Mouse (Mus musculus): Measurements from ENCODE around the gene Rbm4b. TPM values are rescaled to one million over a fixed set of nuclear protein-coding genes. Genes with fewer than 3 reads are reported as not detected.

Gene Rbm4b
- polyA plus RNA-seq, 1 experiment = 4.8 TPM

DNA sequence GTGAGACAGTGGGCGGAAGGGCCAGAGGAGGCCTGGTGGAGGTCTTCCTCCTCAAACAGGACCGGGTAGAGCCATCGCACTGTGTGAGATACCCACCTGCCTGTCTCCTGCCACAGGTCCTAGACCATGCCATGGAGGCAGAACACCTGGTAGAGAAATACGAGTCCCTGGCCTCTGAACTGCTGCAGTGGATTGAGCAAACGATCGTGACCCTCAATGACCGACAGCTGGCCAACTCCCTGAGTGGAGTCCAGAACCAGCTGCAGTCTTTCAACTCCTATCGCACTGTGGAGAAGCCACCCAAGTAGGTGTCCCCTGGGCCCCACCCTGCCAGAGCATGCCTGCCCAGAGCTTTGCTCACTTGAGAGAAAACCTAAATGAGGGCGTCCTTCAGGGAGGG is 27.1 kb upstream of the Rbm4b start:
- H3K4me2 ChIP-seq (ENCODE audit: low read depth) = no peak overlapping the region
- H3K4me3 ChIP-seq = no peak overlapping the region
- H3K36me3 ChIP-seq (ENCODE audit: control insufficient read depth, insufficient read depth) = no peaks in the 10 kb centered on the region
- no peak for TF ChIP-seq E2F4 (IDR thresholded peaks at IDR 0.05; ENCODE audit: insufficient read depth)
- TF ChIP-seq MYOD1 (IDR thresholded peaks at IDR 0.05; ENCODE audit: control insufficient read depth in 1 of 3, insufficient read length in 2 of 3, low read depth in 2 of 3) = no peak
- no peak for TF ChIP-seq USF1 (IDR thresholded peaks at IDR 0.05; ENCODE audit: low read depth)
- TF ChIP-seq MAX (IDR thresholded peaks at IDR 0.05; ENCODE audit: low read depth) = no peak
- TF ChIP-seq TCF12 (IDR thresholded peaks at IDR 0.05; ENCODE audit: insufficient read depth, poor library complexity, severe bottlenecking) = no peak
- TF ChIP-seq MYOG (IDR thresholded peaks at IDR 0.05; ENCODE audit: control insufficient read depth in 1 of 3, insufficient read depth in 1 of 3, insufficient read length in 2 of 3, low read depth in 2 of 3) = no peak
- H3K79me2 ChIP-seq (ENCODE audit: control insufficient read depth, insufficient read depth) = no peaks in the 10 kb centered on the region
- no peak overlapping the region for H3ac ChIP-seq (ENCODE audit: control insufficient read depth, insufficient read length)
- no peaks in the 10 kb centered on the region for H3K27me3 ChIP-seq (ENCODE audit: control insufficient read depth, insufficient read depth, insufficient read length)

DNA sequence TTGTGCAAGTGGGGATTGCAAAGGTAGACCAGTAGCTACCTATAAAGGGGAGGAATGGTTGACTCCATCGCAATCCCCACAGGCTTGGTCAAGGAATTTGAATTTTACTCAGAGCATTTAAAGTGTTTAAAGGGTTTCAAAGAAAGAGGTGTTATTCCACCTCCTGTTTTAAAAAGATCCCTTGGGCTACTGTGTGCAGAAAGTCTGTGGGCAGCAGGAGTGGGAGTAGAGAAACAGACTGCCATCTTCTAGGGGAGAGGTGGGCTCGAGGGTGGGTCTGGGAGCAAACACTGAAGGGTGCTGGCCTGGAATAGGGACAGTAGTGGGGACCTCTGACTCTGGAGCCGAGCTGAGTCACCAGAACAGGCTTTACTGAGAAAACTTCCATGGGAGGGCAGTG is 23.2 kb upstream of the Rbm4b start:
- Histone ChIP-seq H3K27me3 (ENCODE audit: control insufficient read depth, insufficient read depth, insufficient read length) (no peaks in the 10 kb centered on the region), H3K36me3 (ENCODE audit: control insufficient read depth, insufficient read depth) (no peaks in the 10 kb centered on the region), H3K4me3 (no peak overlapping the region), H3K4me2 (ENCODE audit: low read depth) (no peak overlapping the region), H3K79me2 (ENCODE audit: control insufficient read depth, insufficient read depth) (no peaks in the 10 kb centered on the region), H3ac (ENCODE audit: control insufficient read depth, insufficient read length) (no peak overlapping the region)
- no peak for TF ChIP-seq REST (IDR thresholded peaks at IDR 0.05; ENCODE audit: insufficient read depth, insufficient read length)
- TF ChIP-seq POLR2AphosphoS2 (IDR thresholded peaks at IDR 0.05; ENCODE audit: insufficient read length, low read depth) = no peak
- no peak for TF ChIP-seq MYOG (IDR thresholded peaks at IDR 0.05; ENCODE audit: control insufficient read depth in 1 of 3, insufficient read depth in 1 of 3, insufficient read length in 2 of 3, low read depth in 2 of 3)
- TF ChIP-seq CEBPB (IDR thresholded peaks at IDR 0.05; ENCODE audit: insufficient read depth, poor library complexity, severe bottlenecking) = no peak

DNA sequence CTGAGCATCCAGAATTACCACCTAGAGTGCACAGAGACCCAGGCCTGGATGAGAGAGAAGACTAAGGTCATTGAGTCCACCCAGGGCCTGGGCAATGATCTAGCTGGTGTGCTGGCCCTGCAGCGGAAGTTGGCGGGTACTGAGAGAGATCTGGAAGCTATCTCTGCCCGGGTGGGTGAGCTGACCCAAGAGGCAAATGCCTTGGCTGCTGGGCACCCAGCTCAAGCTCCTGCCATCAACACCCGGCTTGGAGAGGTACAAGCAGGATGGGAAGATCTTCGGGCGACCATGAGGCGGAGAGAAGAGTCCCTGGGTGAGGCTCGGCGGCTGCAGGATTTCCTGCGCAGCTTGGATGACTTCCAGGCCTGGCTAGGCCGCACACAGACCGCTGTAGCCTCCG is 18.4 kb upstream of the Rbm4b start:
- H3ac ChIP-seq (ENCODE audit: control insufficient read depth, insufficient read length) = no peak overlapping the region

DNA sequence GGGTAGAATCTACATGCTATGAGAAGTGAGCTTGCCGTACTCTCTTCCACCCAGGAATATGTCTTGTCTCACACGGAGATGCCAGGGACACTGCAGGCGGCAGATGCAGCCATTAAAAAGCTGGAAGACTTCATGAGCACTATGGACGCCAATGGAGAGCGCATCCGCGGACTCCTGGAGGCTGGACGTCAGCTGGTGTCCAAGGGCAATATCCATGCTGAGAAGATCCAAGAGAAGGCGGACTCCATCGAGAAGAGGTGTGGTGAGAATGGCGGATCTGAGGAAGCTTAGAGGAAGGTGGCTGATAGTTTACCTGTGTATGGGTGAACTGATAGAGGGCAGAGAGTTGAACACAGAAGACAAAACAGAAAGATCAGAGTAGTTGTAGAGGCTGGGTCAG is 17.2 kb upstream of the Rbm4b start:
- no peak overlapping the region for H3K4me2 ChIP-seq (ENCODE audit: low read depth)
- no peaks in the 10 kb centered on the region for H3K36me3 ChIP-seq (ENCODE audit: control insufficient read depth, insufficient read depth)
- no peaks in the 10 kb centered on the region for H3K27me3 ChIP-seq (ENCODE audit: control insufficient read depth, insufficient read depth, insufficient read length)
- H3K79me2 ChIP-seq (ENCODE audit: control insufficient read depth, insufficient read depth) = no peaks in the 10 kb centered on the region
- no peak overlapping the region for H3K4me3 ChIP-seq
- TF ChIP-seq TCF3 (IDR thresholded peaks at IDR 0.05; ENCODE audit: insufficient read length, low read depth) (no peak), MYOD1 (IDR thresholded peaks at IDR 0.05; ENCODE audit: control insufficient read depth in 1 of 3, insufficient read length in 2 of 3, low read depth in 2 of 3) (no peak), CEBPB (IDR thresholded peaks at IDR 0.05; ENCODE audit: insufficient read depth, poor library complexity, severe bottlenecking) (no peak)
- H3ac ChIP-seq (ENCODE audit: control insufficient read depth, insufficient read length) = no peak overlapping the region

More for the DNA sequence above, 18.4 kb upstream of the Rbm4b start:
- no peaks in the 10 kb centered on the region for H3K36me3 ChIP-seq (ENCODE audit: control insufficient read depth, insufficient read depth)
- no peaks in the 10 kb centered on the region for H3K79me2 ChIP-seq (ENCODE audit: control insufficient read depth, insufficient read depth)
- no peak overlapping the region for H3K4me3 ChIP-seq
- TF ChIP-seq TCF12 (IDR thresholded peaks at IDR 0.05; ENCODE audit: insufficient read depth, poor library complexity, severe bottlenecking) = no peak
- TF ChIP-seq POLR2AphosphoS2 (IDR thresholded peaks at IDR 0.05; ENCODE audit: insufficient read length, low read depth) = no peak
- TF ChIP-seq MYOG (IDR thresholded peaks at IDR 0.05; ENCODE audit: control insufficient read depth in 1 of 3, insufficient read depth in 1 of 3, insufficient read length in 2 of 3, low read depth in 2 of 3) = no peak
- no peak for TF ChIP-seq MYOD1 (IDR thresholded peaks at IDR 0.05; ENCODE audit: control insufficient read depth in 1 of 3, insufficient read length in 2 of 3, low read depth in 2 of 3)
- TF ChIP-seq TCF3 (IDR thresholded peaks at IDR 0.05; ENCODE audit: insufficient read length, low read depth) = no peak
- TF ChIP-seq POLR2A (IDR thresholded peaks at IDR 0.05; ENCODE audit: insufficient read length, low read depth) = no peak
- H3K4me2 ChIP-seq (ENCODE audit: low read depth) = no peak overlapping the region
- no peaks in the 10 kb centered on the region for H3K27me3 ChIP-seq (ENCODE audit: control insufficient read depth, insufficient read depth, insufficient read length)

DNA sequence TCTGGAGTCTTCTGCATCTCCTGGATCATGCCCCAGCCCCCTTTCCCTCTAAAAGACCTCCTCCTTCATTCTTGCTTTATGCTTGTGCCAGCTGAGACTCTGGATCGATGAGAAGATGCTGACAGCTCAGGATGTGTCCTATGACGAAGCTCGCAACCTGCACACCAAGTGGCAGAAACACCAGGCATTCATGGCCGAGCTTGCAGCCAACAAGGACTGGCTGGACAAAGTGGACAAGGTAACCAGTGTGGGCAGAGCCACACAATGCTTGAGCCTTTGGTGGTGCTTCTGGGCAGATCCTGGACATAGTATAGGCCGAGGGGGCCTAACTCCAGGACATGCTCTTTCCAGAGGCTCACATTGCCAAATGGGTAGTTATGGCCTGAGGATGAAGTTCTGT is 16.5 kb upstream of the Rbm4b start:
- Histone ChIP-seq H3K4me2 (ENCODE audit: low read depth) (no peak overlapping the region), H3K27me3 (ENCODE audit: control insufficient read depth, insufficient read depth, insufficient read length) (no peaks in the 10 kb centered on the region), H3K79me2 (ENCODE audit: control insufficient read depth, insufficient read depth) (no peaks in the 10 kb centered on the region), H3K36me3 (ENCODE audit: control insufficient read depth, insufficient read depth) (no peaks in the 10 kb centered on the region), H3ac (ENCODE audit: control insufficient read depth, insufficient read length) (no peak overlapping the region), H3K4me3 (no peak overlapping the region)
- TF ChIP-seq E2F4 (IDR thresholded peaks at IDR 0.05; ENCODE audit: insufficient read depth) = no peak
- TF ChIP-seq REST (IDR thresholded peaks at IDR 0.05; ENCODE audit: insufficient read depth, insufficient read length) = no peak
- no peak for TF ChIP-seq USF1 (IDR thresholded peaks at IDR 0.05; ENCODE audit: low read depth)
- no peak for TF ChIP-seq SRF (IDR thresholded peaks at IDR 0.05; ENCODE audit: control insufficient read depth, insufficient read length, low read depth)
- no peak for TF ChIP-seq POLR2A (IDR thresholded peaks at IDR 0.05; ENCODE audit: insufficient read length, low read depth)
- TF ChIP-seq MYOG (IDR thresholded peaks at IDR 0.05; ENCODE audit: control insufficient read depth in 1 of 3, insufficient read depth in 1 of 3, insufficient read length in 2 of 3, low read depth in 2 of 3) = no peak
- TF ChIP-seq TCF12 (IDR thresholded peaks at IDR 0.05; ENCODE audit: insufficient read depth, poor library complexity, severe bottlenecking) = no peak
- no peak for TF ChIP-seq CEBPB (IDR thresholded peaks at IDR 0.05; ENCODE audit: insufficient read depth, poor library complexity, severe bottlenecking)
- no peak for TF ChIP-seq POLR2AphosphoS2 (IDR thresholded peaks at IDR 0.05; ENCODE audit: insufficient read length, low read depth)
- TF ChIP-seq MYOD1 (IDR thresholded peaks at IDR 0.05; ENCODE audit: control insufficient read depth in 1 of 3, insufficient read length in 2 of 3, low read depth in 2 of 3) = no peak
- no peak for TF ChIP-seq TCF3 (IDR thresholded peaks at IDR 0.05; ENCODE audit: insufficient read length, low read depth)
- no peak for TF ChIP-seq MAX (IDR thresholded peaks at IDR 0.05; ENCODE audit: low read depth)

Data from myocyte (in vitro differentiated cells).